Mouse (Mus musculus) brown adipose tissue, adult 24 weeks (tissue): ENCODE data around the gene Ppp2ca. TPM values are rescaled to one million over a fixed set of nuclear protein-coding genes. Genes with fewer than 3 reads are reported as not detected.
"Not testable (repeated sequence)": the region's sequence is repeated elsewhere in the genome, so short reads cannot be mapped to it uniquely, and the experiment has no call there.

Experiments used
- H3K27ac ChIP-seq: fragments of 200-500 bp; replicated peaks from 2 replicates; pipeline ENCODE4 v1.5.1; 2012; ENCODE audit warnings: low read depth, mild to moderate bottlenecking, low read length
- H3K4me1 ChIP-seq: fragments of 200-500 bp; 2 replicates; pipeline ENCODE4 v1.6.1; 2012; ENCODE audit warnings: low read length, mixed read lengths; ENCODE audit not compliant: control insufficient read depth, insufficient read depth, insufficient read length
- H3K4me3 ChIP-seq: fragments of 200-500 bp; 2 replicates; pipeline ENCODE4 v1.5.1; 2012; ENCODE audit warnings: low read depth, mild to moderate bottlenecking, low read length, moderate library complexity; ENCODE audit not compliant: insufficient read depth
- polyA plus RNA-seq: library from polyadenylated mRNA; stranded (reverse); fragments of >200 nt; gene quantifications from 2 replicates; pipeline ENCODE4 v1.2.4, GENCODE M21; 2012; ENCODE audit not compliant: missing spikeins, insufficient read depth, insufficient read length

The Ppp2ca gene
- polyA plus RNA-seq, 1 experiment: 59.4 TPM

GRCm38 (mm10) chr11:52108796-52109195 lies 10.3 kb downstream of the Ppp2ca start:
- H3K27ac ChIP-seq: no peak overlapping the region
- H3K4me1 ChIP-seq: peaks cover 17% of the 10 kb centered on the region
- H3K4me3 ChIP-seq: no peak overlapping the region

GRCm38 (mm10) chr11:52109421-52109820 lies 10.9 kb downstream of the Ppp2ca start:
- no peak overlapping the region for H3K27ac ChIP-seq
- peaks cover 14% of the 10 kb centered on the region for H3K4me1 ChIP-seq
- no peak overlapping the region for H3K4me3 ChIP-seq

DNA sequence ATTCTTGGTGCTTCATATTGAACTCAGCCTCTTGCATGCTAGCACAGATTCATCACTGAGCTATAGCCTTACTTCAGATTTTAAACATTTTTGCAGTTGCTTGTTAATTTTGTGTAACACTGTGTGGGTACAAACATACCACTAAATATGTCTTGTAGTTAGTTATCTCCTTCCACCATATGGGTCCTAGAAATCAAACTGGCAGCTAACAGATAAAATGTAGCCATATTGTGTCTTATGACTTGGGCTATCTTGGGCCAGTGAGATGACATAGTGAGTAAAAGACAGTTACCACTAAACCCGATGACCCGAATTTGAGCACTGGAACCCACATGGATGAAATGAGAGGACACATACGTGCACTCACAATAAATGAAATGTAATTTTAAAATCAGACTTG lies 17.0 kb downstream of the Ppp2ca start:
- H3K4me1 ChIP-seq: no peaks in the 10 kb centered on the region; the same call in 1 of the 2 replicates
- H3K27ac ChIP-seq: no peak overlapping the region

DNA sequence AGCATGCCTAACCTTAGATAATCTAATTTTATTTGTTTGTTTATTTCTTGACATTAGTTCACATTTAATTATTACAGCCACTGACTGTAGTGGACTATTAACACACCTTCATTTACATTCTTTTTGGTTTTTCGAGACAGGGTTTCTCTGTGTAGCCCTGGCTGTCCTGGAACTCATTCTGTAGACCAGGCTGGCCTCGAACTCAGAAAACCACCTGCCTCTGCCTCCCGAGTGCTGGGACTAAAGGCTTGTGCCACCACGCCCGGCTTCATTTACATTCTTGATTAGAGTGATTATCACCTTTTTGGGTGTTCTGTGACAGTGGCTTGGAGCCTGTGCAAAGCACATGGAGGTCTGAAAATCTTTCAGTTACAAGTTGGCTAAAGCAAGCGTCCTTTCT lies 17.6 kb downstream of the Ppp2ca start:
- not testable (repeated sequence) for H3K4me3 ChIP-seq, H3K4me1 ChIP-seq, H3K27ac ChIP-seq

More for the DNA sequence above, 17.0 kb downstream of the Ppp2ca start:
- H3K4me3 ChIP-seq: no peak overlapping the region

GRCm38 (mm10) chr11:52117156-52117555 lies 18.7 kb downstream of the Ppp2ca start:
- Histone ChIP-seq H3K4me1 (no peaks in the 10 kb centered on the region; the same call in 1 of the 2 replicates), H3K27ac (no peak overlapping the region), H3K4me3 (no peak overlapping the region)

DNA sequence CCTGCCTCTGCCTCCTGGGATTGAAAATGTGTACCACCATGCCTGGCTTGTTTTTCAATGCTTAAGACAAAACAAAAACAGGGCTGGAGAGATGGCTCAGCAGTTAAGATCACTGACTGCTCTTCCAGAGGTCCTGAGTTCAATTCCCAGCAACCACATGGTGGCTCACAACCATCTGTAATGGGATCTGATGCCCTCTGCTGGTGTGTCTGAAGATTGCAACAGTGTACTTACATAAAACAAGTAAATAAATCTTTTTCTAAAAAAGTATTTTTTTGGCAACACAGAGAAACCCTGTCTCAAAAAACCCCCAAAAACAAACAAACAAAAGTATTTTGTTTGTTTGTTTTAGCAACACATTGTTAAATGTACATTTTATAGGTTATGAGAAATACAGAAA lies 21.9 kb downstream of the Ppp2ca start:
- H3K4me3 ChIP-seq: not testable (repeated sequence)

GRCm38 (mm10) chr11:52122045-52122444 lies 23.6 kb downstream of the Ppp2ca start:
- no peak overlapping the region for H3K27ac ChIP-seq
- no peak overlapping the region for H3K4me3 ChIP-seq
- no peaks in the 10 kb centered on the region; the same call in 1 of the 2 replicates for H3K4me1 ChIP-seq

More for the DNA sequence above, 21.9 kb downstream of the Ppp2ca start:
- H3K27ac ChIP-seq, H3K4me1 ChIP-seq: not testable (repeated sequence)

GRCm38 (mm10) chr11:52124468-52124867 lies 26.0 kb downstream of the Ppp2ca start:
- H3K4me3 ChIP-seq: no peak overlapping the region
- no peaks in the 10 kb centered on the region for H3K4me1 ChIP-seq
- no peak overlapping the region for H3K27ac ChIP-seq

DNA sequence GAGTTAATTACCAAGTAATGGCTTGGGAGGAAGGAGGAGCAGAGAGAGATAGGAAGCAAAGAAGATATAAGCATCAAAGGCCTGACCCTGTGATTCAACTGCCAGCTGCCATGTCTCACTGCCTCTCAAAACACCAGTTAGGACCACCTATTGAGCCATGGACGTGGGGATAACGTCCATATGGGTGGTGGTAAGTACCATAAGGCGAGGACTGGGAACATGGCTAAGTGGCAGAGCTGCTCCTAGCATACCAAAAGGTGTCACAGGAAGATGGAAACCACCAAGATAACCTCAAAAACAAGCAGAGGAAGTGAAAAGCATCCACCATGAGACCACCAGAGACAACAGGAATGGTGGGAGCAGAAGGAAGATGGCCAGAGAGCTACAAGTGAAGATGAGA lies 28.7 kb downstream of the Ppp2ca start:
- Histone ChIP-seq H3K4me3 (no peak overlapping the region), H3K4me1 (no peaks in the 10 kb centered on the region), H3K27ac (no peak overlapping the region)

DNA sequence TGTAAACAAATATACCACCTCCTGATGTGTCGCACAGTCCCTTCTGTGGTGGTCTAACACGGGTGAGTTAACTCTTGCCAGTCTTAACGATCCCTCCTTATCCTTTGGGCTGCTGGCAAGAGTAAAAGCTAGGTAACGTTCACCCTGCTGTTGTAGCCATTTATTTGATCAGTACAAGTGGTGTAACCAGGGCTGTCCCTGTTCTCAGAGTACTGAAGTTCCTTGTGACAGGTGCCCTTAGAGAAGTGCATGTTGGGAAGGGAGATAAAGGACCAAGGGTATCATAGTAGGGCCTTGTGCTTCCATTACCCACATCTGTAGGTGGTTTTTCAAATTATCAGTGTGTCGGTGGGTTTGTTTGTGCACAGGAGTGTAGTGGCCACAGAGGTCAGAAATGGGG lies 29.3 kb downstream of the Ppp2ca start:
- Histone ChIP-seq H3K4me3 (no peak overlapping the region), H3K27ac (no peak overlapping the region), H3K4me1 (no peaks in the 10 kb centered on the region)

GRCm38 (mm10) chr11:52128316-52129061 lies 30.0 kb downstream of the Ppp2ca start:
- no peak overlapping the region for H3K4me3 ChIP-seq
- no peak overlapping the region for H3K27ac ChIP-seq

DNA sequence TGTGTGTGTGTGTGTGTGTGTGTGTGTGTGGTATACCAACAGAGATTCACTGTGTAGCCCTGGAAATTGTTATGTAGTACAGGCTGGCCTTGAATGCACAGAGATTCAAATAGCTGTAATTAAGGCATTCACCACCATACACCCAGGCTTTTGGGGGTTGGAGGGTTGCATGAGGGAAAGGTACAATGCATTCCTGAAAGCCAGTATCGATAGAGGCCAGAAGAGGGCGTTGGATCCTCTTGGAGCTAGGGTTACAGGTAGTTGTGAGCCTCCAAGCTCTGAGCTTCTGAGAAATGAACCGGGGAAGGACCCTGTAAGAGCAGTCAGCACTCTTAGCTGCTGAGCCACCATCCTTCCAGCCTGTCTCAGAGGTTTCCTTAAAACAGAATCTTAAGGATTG lies 30.7 kb downstream of the Ppp2ca start:
- Histone ChIP-seq H3K4me1 (no peaks in the 10 kb centered on the region), H3K4me3 (no peak overlapping the region), H3K27ac (no peak overlapping the region)

More at GRCm38 (mm10) chr11:52128316-52129061, 30.0 kb downstream of the Ppp2ca start:
- H3K4me1 ChIP-seq: no peaks in the 10 kb centered on the region

GRCm38 (mm10) chr11:52129621-52130450 lies 31.4 kb downstream of the Ppp2ca start:
- Histone ChIP-seq H3K4me3 (no peak overlapping the region), H3K27ac (no peak overlapping the region), H3K4me1 (no peaks in the 10 kb centered on the region)

GRCm38 (mm10) chr11:52130451-52131068 lies 32.1 kb downstream of the Ppp2ca start:
- Histone ChIP-seq H3K4me1 (no peaks in the 10 kb centered on the region), H3K27ac (no peak overlapping the region), H3K4me3 (no peak overlapping the region)

- not testable (repeated sequence) for H3K4me3 ChIP-seq, H3K4me1 ChIP-seq, H3K27ac ChIP-seq
Measured at GRCm38 (mm10) chr11:52143675-52144074, 45.2 kb downstream of the Ppp2ca start.
